Mouse (Mus musculus) liver (tissue): ENCODE measurements around the gene Rps19bp1.

ENCODE experiments used
- DNase-seq: peaks from one replicate; pipeline ENCODE4 v3.0.0-alpha.2; 2020; ENCODE audit warnings: mixed read lengths

Rps19bp1 gene

DNA sequence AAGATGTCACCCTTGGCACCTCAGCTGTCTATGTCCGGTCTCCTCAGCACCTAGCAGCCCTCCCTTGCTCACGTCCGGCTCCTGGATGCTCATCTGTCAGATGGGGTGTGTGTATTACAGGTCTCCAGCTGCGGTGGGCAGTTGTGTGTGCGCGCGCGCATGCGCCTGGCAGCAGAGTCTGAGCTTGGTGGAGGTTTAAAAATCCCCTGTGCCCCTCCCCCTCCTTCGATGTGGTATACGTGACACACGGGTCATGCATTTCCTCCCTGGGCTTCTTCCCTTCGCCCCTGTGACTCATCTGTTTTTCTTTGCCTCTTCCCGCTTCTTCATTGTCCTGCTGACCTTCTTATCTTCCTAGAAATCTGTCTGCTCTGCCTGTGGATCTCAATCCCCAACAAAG, 44.9 kb downstream of the Rps19bp1 start:
- DNase-seq = peak; percentile 57

DNA sequence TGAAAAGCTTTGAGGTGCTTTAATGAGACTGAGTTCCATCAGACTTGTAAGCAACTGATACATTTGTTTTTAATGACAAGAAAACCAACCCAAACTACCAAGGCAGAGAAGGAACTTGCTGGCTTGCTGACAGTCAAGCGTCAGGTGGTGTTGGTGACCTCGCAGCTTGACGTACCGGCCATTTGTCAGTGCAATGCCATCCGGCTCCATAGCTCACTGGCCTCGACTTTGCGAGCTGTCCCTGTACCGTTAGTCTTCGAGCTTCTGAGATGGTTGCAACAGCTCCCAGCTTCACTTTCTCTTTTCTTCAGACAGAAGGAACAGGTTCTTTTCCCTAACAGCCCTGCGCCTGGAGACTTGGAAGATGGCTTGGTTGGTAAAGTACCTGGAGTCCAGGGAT, 46.6 kb downstream of the Rps19bp1 start:
- no peak for DNase-seq

DNA sequence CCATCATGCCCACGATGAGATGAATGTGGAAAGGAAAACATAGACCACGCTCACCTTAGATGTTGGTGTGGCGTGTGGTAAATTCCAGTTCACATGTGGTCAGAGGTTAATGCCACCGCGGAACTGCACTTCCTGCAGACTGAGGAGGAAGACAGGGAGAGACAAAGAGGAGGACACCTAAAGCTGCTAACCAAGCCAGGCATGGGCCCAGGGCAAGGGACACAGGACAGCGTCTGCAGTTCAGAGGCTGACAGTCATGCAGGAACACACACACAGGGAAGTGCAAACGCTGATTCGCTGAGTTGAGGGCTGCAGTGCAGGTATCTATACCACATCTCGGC, 47.7 kb downstream of the Rps19bp1 start:
- DNase-seq = no peak

DNA sequence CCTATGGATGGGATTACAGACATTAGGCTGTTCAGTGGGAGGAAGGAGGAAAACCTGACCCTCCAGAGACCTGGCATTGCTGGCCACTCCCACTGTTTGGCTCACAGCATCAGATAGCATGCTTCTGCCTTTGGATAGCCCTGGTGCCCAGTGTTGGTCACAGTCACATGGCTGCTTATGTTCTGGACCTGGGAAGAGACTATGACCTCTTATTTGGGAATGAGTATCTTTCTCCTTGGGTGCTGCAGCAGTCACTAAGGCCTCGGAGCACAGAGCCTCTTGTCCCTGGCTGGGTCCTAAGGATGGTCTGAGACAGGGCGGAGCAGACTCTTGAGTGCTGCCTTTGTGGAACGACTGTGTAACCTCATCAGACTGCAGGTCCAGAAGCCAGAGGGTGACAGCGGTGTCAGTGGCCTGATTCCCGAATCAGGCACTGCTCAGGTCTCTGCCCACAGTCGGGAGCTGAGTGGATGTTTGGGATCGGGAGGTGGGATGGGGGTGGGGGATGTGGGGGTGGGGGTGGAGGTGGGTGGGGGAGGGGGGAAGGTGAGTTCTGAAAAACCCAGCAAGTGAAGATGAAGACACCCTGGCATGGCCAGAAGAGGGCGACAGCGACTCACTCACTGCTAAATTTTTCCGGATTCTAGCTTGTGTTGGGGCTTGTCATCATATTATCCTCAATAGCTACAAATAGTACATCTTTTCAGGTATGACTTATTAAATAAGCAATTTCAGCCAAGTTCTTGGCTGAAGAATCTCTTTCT, 48.2 kb downstream of the Rps19bp1 start:
- DNase-seq = peak; percentile 40

DNA sequence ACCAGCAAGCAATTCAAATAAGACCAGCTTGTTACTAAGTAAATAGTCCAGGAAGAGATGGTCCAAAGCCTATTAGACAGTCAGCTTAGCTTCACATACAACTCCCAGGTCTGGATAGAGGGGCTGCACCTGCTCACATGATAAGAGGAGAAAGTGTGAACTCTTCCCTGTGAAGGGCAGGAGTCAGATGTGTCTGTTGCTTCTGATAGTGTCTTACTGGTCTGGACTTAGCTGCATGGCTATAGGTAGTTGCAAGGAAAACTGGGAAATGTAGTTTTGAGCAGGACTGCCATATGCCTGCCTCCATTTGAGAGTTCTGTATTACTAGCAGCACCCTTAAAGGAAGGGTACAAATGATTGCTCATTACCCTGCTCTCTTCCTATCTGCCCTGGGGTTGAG, 50.4 kb downstream of the Rps19bp1 start:
- DNase-seq = no peak
